Mouse (Mus musculus) brain, embryonic 14.5 days (tissue): ENCODE measurements at regions not wholly inside any gene's neighbourhood (a gene's known extent, or its start where the extent isn't known, plus 50 kb on each side); places are given as distances from the start of the nearest gene placed in this dataset.

Experiments
- CTCF ChIP-seq: fragments of 200-500 bp; IDR thresholded peaks from 2 replicates; pipeline ENCODE4 v1.5.1; 2012; ENCODE audit warnings: inconsistent platforms, mild to moderate bottlenecking, moderate library complexity, borderline replicate concordance; ENCODE audit not compliant: insufficient read depth, insufficient read length; ENCODE audit errors: extremely low read depth
- POLR2A ChIP-seq: fragments of 200-500 bp; IDR thresholded peaks from 2 replicates; pipeline ENCODE4 v1.6.1; 2012; ENCODE audit warnings: mild to moderate bottlenecking, inconsistent platforms, borderline replicate concordance; ENCODE audit not compliant: poor library complexity, insufficient read depth, insufficient read length, severe bottlenecking; ENCODE audit errors: extremely low read depth

DNA sequence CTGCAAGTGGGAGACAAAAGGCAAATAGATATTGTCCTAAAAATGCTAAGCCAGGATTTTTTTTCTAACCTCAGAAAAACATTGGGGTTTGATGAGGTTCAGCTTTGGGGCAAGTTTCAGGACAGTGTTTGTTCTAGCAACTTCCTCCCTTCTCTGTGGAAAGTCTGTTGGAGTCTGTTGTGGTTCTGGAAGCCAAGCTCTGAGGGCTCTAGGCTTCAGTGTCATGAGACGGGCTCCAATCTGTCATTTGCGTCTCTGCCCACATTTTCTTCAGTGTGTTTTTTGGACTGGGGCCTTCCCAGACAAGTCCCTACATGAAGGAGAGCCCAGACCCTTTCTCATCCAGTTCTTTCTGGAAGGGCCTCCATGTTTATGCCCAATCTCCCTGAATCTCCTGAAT, 90.6 kb upstream of the Slc25a13 start:
- TF ChIP-seq POLR2A = no peak
- no peak for TF ChIP-seq CTCF
